Mouse (Mus musculus) thymus, adult 2 months (tissue): ENCODE measurements around the gene Arnt2.

Experiments used
- CTCF ChIP-seq: fragments of 200-500 bp; IDR thresholded peaks from 2 replicates; pipeline ENCODE4 v1.5.1; 2012; ENCODE audit warnings: mild to moderate bottlenecking, control low read depth, low read length, moderate library complexity, borderline replicate concordance; ENCODE audit not compliant: control insufficient read depth, poor library complexity, insufficient read depth; ENCODE audit errors: extremely low read depth
- POLR2A ChIP-seq: fragments of 200-500 bp; IDR thresholded peaks from 2 replicates; pipeline ENCODE4 v1.6.1; 2012; ENCODE audit warnings: mild to moderate bottlenecking, low read length, control low read depth, moderate library complexity; ENCODE audit not compliant: control insufficient read depth, poor library complexity, insufficient read depth; ENCODE audit errors: extremely low read depth

- TF ChIP-seq CTCF, result no peak
- no peak for TF ChIP-seq POLR2A
Measured at GRCm38 (mm10) chr7:84377330-84377729, 32.6 kb downstream of the Arnt2 start.
